In genomic region chr15:91377105-91377504, GRCm38 (mm10) we compare ENCODE assay signal across 10 mouse cellular contexts.
DNase-seq lines count a peak whose midpoint lies in the region; ATAC-seq lines count a peak whose summit lies in the region.
"Had no signal": no experiment of that assay in that cellular context is flagged by ENCODE, and none has a peak within 500 bp of the region (broad histone marks: within the 10 kb centered on the region; RNA-seq: fewer than 3 reads in every experiment).

No protein-coding gene starts in this region.

- no peak overlapping the region for H3K4me3 ChIP-seq in hindbrain, embryonic 15.5 days
- no peak overlapping the region for H3K4me3 ChIP-seq in hindbrain, embryonic 10.5 days
- no peak overlapping the region for H3K4me3 ChIP-seq in forebrain, embryonic 14.5 days (ENCODE audit: low read depth, low read length)
- H3K4me3 ChIP-seq in limb, embryonic 10.5 days, result no peak overlapping the region
- H3K4me3 ChIP-seq: heart, embryonic 13.5 days; liver, embryonic 12.5 days had no signal

- H3K4me1 ChIP-seq in hindbrain, embryonic 15.5 days (replicated peaks), result peaks cover 50% of the 10 kb centered on the region
- peaks cover 27% of the 10 kb centered on the region for H3K4me1 ChIP-seq in hindbrain, embryonic 10.5 days (replicated peaks)
- H3K4me1 ChIP-seq in forebrain, embryonic 14.5 days (ENCODE audit: control insufficient read depth, insufficient read depth, low read length), result peaks cover 39% of the 10 kb centered on the region
- peaks cover 21% of the 10 kb centered on the region for H3K4me1 ChIP-seq in limb, embryonic 10.5 days
- H3K4me1 ChIP-seq: heart, embryonic 13.5 days; liver, embryonic 12.5 days had no signal

- ATAC-seq in hindbrain, embryonic 15.5 days (ENCODE audit: low FRiP score, low read depth), result no peak
- peak; percentile 82 for ATAC-seq in forebrain, embryonic 14.5 days
- ATAC-seq: liver, embryonic 12.5 days had no signal

- H3K36me3 ChIP-seq in hindbrain, embryonic 15.5 days, result no peaks in the 10 kb centered on the region
- H3K36me3 ChIP-seq in hindbrain, embryonic 10.5 days, result no peaks in the 10 kb centered on the region
- no peaks in the 10 kb centered on the region for H3K36me3 ChIP-seq in forebrain, embryonic 14.5 days (ENCODE audit: control insufficient read depth, insufficient read depth, low read length)
- no peaks in the 10 kb centered on the region for H3K36me3 ChIP-seq in limb, embryonic 10.5 days
- H3K36me3 ChIP-seq: heart, embryonic 13.5 days; liver, embryonic 12.5 days had no signal

- H3K9ac ChIP-seq in hindbrain, embryonic 15.5 days, result no peak overlapping the region
- no peak overlapping the region for H3K9ac ChIP-seq in forebrain, embryonic 14.5 days (ENCODE audit: low read length)
- H3K9ac ChIP-seq: heart, embryonic 13.5 days; liver, embryonic 12.5 days had no signal

- H3K27ac ChIP-seq in hindbrain, embryonic 15.5 days (replicated peaks), result peak overlapping the region; percentile 12; the same call in 1 of the 2 replicates
- H3K27ac ChIP-seq in hindbrain, embryonic 10.5 days, result no peak overlapping the region
- peak overlapping the region; percentile 29; the same call in 1 of the 2 replicates for H3K27ac ChIP-seq in forebrain, embryonic 14.5 days (ENCODE audit: low read depth, low read length)
- H3K27ac ChIP-seq in limb, embryonic 10.5 days, result no peak overlapping the region
- H3K27ac ChIP-seq: heart, embryonic 13.5 days; liver, embryonic 12.5 days had no signal

- no peaks in the 10 kb centered on the region for H3K27me3 ChIP-seq in hindbrain, embryonic 15.5 days
- no peaks in the 10 kb centered on the region for H3K27me3 ChIP-seq in hindbrain, embryonic 10.5 days (ENCODE audit: insufficient read depth, poor library complexity, severe bottlenecking)
- no peaks in the 10 kb centered on the region for H3K27me3 ChIP-seq in forebrain, embryonic 14.5 days (replicated peaks; ENCODE audit: control insufficient read depth, insufficient read depth, low read length)
- H3K27me3 ChIP-seq in limb, embryonic 10.5 days (ENCODE audit: low read depth, poor library complexity, severe bottlenecking), result no peaks in the 10 kb centered on the region
- H3K27me3 ChIP-seq: heart, embryonic 13.5 days; liver, embryonic 12.5 days had no signal

- WGBS in hindbrain, embryonic 15.5 days, result 34% methylated on average over 11 of the region's 11 CpGs
- 65% methylated on average over 11 of the region's 11 CpGs for WGBS in hindbrain, embryonic 10.5 days
- 25% methylated on average over 11 of the region's 11 CpGs for WGBS in forebrain, embryonic 14.5 days
- 76% methylated on average over 11 of the region's 11 CpGs for WGBS in limb, embryonic 10.5 days

- peak overlapping the region; percentile 22; the same call in 1 of the 2 replicates for H3K4me2 ChIP-seq in hindbrain, embryonic 15.5 days
- peak overlapping the region; percentile 10; the same call in 1 of the 2 replicates for H3K4me2 ChIP-seq in forebrain, embryonic 14.5 days (ENCODE audit: low read length)
- H3K4me2 ChIP-seq: heart, embryonic 13.5 days; liver, embryonic 12.5 days had no signal

- no peak for DNase-seq in hindbrain, embryonic 10.5 days (ENCODE audit: low spot score)
- DNase-seq in forebrain, embryonic 14.5 days (ENCODE audit: low spot score), result peak; percentile 89
- peak; percentile 44 to 50 for DNase-seq in layer of hippocampus, adult 8-10 months (ENCODE audit: low spot score in 2 of 2)
- DNase-seq in right cerebral cortex, adult 2 months (ENCODE audit: low spot score in 2 of 2), result peak; percentile 50 to 56
- DNase-seq in limb, embryonic 10.5 days (ENCODE audit: low spot score), result no peak
- no peak for DNase-seq in natural killer cell, adult 2 months (ENCODE audit: low spot score in 2 of 2)
- DNase-seq: lung, postnatal 4 days had no signal

- no peaks in the 10 kb centered on the region for H3K9me3 ChIP-seq in hindbrain, embryonic 15.5 days
- no peaks in the 10 kb centered on the region for H3K9me3 ChIP-seq in hindbrain, embryonic 10.5 days
- H3K9me3 ChIP-seq in forebrain, embryonic 14.5 days (replicated peaks; ENCODE audit: control insufficient read depth, low read length), result no peaks in the 10 kb centered on the region
- no peaks in the 10 kb centered on the region for H3K9me3 ChIP-seq in limb, embryonic 10.5 days (replicated peaks)
- H3K9me3 ChIP-seq: heart, embryonic 13.5 days; liver, embryonic 12.5 days had no signal

Comparison
In these comparisons a context has a peak if more than half of its experiments do, and no peak if none do; other contexts are left out.
1. H3K27ac ChIP-seq: peak in hindbrain, embryonic 15.5 days (single experiment) and forebrain, embryonic 14.5 days (single experiment); none in hindbrain, embryonic 10.5 days (single experiment) and limb, embryonic 10.5 days (single experiment).
2. DNase-seq: peak in forebrain, embryonic 14.5 days (single experiment), layer of hippocampus, adult 8-10 months (2 of 2) and right cerebral cortex, adult 2 months (2 of 2); none in hindbrain, embryonic 10.5 days (single experiment), limb, embryonic 10.5 days (single experiment) and natural killer cell, adult 2 months (0 of 2).